Mouse (Mus musculus) G1E (cell line): ENCODE measurements around the gene Tnfrsf17.

Experiments used
- CTCF ChIP-seq: IDR thresholded peaks from 2 replicates; pipeline ENCODE4 v1.5.1; 2012; ENCODE audit warnings: low read depth, low read length, inconsistent platforms, mixed read lengths
- GATA1 ChIP-seq: IDR thresholded peaks from 2 replicates; pipeline ENCODE4 v1.6.1; 2012; ENCODE audit warnings: borderline replicate concordance, low read length, inconsistent platforms, mixed read lengths

- TF ChIP-seq GATA1 (no peak), CTCF (no peak)
These were observed at the start of gene Tnfrsf17 for GRCm38 (mm10) chr16:11313512-11313911.
